Mouse (Mus musculus) embryonic facial prominence, embryonic 11.5 days (tissue): Measurements from ENCODE around the gene Macrod2. TPM values are rescaled to one million over a fixed set of nuclear protein-coding genes. Genes with fewer than 3 reads are reported as not detected.

Experiments used
- ATAC-seq: fragments of 200-750 bp; cut with Nextera tagmentation; replicated peaks from 2 replicates; pipeline ENCODE4 v1.8.0; 2017; ENCODE audit warnings: low read depth; ENCODE audit not compliant: insufficient number of reproducible peaks, low FRiP score, low TSS enrichment
- DNase-seq: peaks from one replicate; pipeline ENCODE4 v3.0.0-alpha.2; 2015; ENCODE audit warnings: low spot score
- H3K27ac ChIP-seq: fragments of 300-500 bp; sonication (generic); replicated peaks from 2 replicates; pipeline ENCODE4 v1.5.1; 2014; ENCODE audit warnings: mild to moderate bottlenecking, low read depth, low read length, control low read depth
- H3K27me3 ChIP-seq: fragments of 300-500 bp; sonication (generic); 2 replicates; pipeline ENCODE4 v1.6.1; 2014; ENCODE audit warnings: mild to moderate bottlenecking, low read length, moderate library complexity, mixed read lengths; ENCODE audit not compliant: control insufficient read depth, insufficient read depth
- H3K36me3 ChIP-seq: fragments of 300-500 bp; sonication (generic); replicated peaks from 2 replicates; pipeline ENCODE4 v1.6.1; 2014; ENCODE audit warnings: low read depth, mild to moderate bottlenecking, low read length, moderate library complexity, mixed read lengths; ENCODE audit not compliant: control insufficient read depth, insufficient read depth
- H3K4me1 ChIP-seq: fragments of 300-500 bp; sonication (generic); 2 replicates; pipeline ENCODE4 v1.6.1; 2014; ENCODE audit warnings: low read length, mixed read lengths; ENCODE audit not compliant: control insufficient read depth, insufficient read depth
- H3K4me2 ChIP-seq: fragments of 300-500 bp; sonication (generic); 2 replicates; pipeline ENCODE4 v1.6.1; 2014; ENCODE audit warnings: low read depth, mild to moderate bottlenecking, control low read depth, low read length, moderate library complexity
- H3K4me3 ChIP-seq: fragments of 300-500 bp; sonication (generic); 2 replicates; pipeline ENCODE4 v1.5.1; 2014; ENCODE audit warnings: low read depth, low read length, control low read depth
- H3K9ac ChIP-seq: fragments of 300-500 bp; sonication (generic); replicated peaks from 2 replicates; pipeline ENCODE4 v1.6.1; 2014; ENCODE audit warnings: mild to moderate bottlenecking, control low read depth, low read length
- H3K9me3 ChIP-seq: fragments of 300-500 bp; sonication (generic); replicated peaks from 2 replicates; pipeline ENCODE4 v1.6.1; 2016; ENCODE audit warnings: mild to moderate bottlenecking, low read length, inconsistent platforms, mixed read lengths; ENCODE audit not compliant: control insufficient read depth
- WGBS: fragments of 180-500 bp; shearing (Covaris S2); extraction: QIAGEN DNeasy Blood & Tissue Kit; methylation state at CpG from one replicate; pipeline ENCODE4 v1.1.7; 2014; 5-methylcytosine and 5-hydroxymethylcytosine counted together
- polyA plus RNA-seq: library from polyadenylated mRNA; unstranded; fragments of >200 nt; fragmentation: Nextera tagmentation; extraction: Ambion mirVana; gene quantifications from 2 replicates; pipeline ENCODE4 v1.2.1, GENCODE M21; 2014

The Macrod2 gene
- polyA plus RNA-seq, 1 experiment from 2014 or later = 33.8 TPM

DNA sequence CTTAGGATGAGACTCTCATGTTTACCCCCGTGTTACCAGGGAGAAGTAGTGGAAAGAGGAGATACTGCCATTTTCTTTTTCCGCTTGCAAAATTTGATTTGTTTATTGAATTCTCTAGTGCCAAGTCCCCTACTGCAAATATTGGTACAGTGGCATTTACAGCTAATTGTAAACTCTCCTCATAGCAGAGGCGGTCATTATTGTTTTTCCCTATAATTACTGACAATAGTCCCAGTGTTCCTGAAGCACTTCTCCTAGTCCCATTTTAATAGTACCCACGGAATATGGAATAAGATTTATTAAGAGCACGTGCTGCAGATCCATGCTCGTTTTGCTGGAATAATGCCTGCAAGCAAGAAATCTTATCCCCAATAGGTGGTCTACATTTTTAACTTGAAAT lies 1518.8 kb downstream of the Macrod2 start:
- DNase-seq = no peak
- no peaks in the 10 kb centered on the region for H3K27me3 ChIP-seq
- no peaks in the 10 kb centered on the region for H3K4me1 ChIP-seq
- ATAC-seq = no peak
- H3K9me3 ChIP-seq = no peaks in the 10 kb centered on the region
- no peaks in the 10 kb centered on the region for H3K36me3 ChIP-seq
- no peak overlapping the region for H3K9ac ChIP-seq
- WGBS = 73% methylated on average over 6 of the region's 6 CpGs
- H3K27ac ChIP-seq = no peak overlapping the region
- no peak overlapping the region for H3K4me3 ChIP-seq
- H3K4me2 ChIP-seq = no peak overlapping the region

DNA sequence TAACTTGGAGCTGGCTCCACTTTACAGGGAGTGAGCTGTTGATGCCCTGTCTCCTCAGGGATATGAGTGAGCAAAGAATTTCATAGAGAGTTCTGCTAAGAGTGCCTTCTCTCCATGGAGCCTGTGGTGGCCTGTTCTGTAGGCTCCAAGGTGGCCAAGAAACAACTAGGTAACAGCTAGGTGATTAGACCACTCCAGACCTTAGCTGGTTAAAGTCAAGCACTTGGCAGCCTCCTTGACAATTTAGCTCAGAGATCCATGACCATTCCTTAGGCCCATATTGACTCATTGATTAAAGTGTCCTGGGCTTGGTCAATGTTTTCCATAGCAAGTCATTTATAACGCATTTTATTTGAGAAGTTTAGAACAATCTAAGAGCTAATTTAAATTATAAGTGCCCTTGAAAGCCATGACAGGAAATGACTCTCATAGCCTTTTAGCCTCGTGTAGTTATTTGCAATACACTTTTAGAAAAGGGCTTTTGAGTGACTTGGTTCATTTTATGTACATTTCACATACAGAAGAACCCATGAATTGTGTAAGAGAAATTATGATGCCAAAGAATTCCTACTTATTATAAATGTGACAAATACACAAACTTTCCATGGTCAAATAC lies 1525.4 kb downstream of the Macrod2 start:
- ATAC-seq (no peak), DNase-seq (no peak)
- Histone ChIP-seq H3K27ac (no peak overlapping the region), H3K4me3 (no peak overlapping the region), H3K4me1 (no peaks in the 10 kb centered on the region), H3K36me3 (no peaks in the 10 kb centered on the region), H3K4me2 (no peak overlapping the region), H3K9ac (no peak overlapping the region), H3K9me3 (no peaks in the 10 kb centered on the region), H3K27me3 (no peaks in the 10 kb centered on the region)
- WGBS = 83% methylated on average over 2 of the region's 2 CpGs

DNA sequence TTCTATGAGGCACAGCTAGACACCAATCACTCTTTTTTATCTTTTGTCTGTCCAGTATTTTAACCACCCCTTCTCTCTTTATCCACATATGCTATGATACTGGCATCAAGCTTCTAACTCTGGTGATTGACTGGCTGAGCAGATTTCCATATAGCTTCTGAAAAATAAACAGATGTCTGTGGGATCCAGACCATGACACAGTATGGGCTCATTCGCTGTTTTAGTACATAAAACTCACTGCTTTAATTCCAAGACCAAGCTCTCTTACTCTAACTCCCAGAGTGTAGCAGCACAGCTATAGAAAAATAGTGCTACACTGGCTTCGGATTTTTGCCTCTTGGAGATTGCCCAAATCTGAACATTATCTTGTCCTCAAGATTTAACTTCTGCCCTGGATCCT lies 1540.0 kb downstream of the Macrod2 start:
- Histone ChIP-seq H3K9ac (no peak overlapping the region), H3K27me3 (no peaks in the 10 kb centered on the region), H3K9me3 (no peaks in the 10 kb centered on the region), H3K27ac (no peak overlapping the region), H3K4me2 (no peak overlapping the region), H3K4me3 (no peak overlapping the region), H3K4me1 (no peaks in the 10 kb centered on the region), H3K36me3 (no peaks in the 10 kb centered on the region)
- DNase-seq = no peak
- 81% methylated on average over 2 of the region's 2 CpGs for WGBS
- no peak for ATAC-seq

DNA sequence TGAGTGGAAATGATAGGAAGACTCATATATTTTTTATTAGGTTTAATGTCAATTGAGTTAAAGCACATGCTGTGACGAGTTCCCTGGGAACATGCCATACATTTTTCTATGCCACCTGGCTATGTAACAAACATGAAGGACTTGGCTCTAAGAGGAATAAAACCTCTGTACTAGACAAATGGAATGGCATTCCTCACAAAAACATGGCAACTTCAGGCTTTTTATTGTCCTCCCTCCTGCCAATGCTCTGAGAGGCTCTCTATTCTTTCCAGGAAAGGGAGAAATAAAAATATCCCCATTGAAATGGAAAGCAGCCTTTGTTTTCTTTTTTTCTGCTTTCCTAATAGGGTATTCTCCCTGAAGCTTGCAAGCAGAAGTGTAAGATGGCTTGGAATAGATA lies 1559.7 kb downstream of the Macrod2 start:
- Histone ChIP-seq H3K4me1 (no peaks in the 10 kb centered on the region), H3K27ac (no peak overlapping the region), H3K27me3 (no peaks in the 10 kb centered on the region), H3K36me3 (no peaks in the 10 kb centered on the region), H3K4me2 (no peak overlapping the region), H3K4me3 (no peak overlapping the region), H3K9ac (no peak overlapping the region), H3K9me3 (no peaks in the 10 kb centered on the region)
- DNase-seq (no peak), ATAC-seq (no peak)
- WGBS = 41% methylated on average over 1 of the region's 1 CpGs

DNA sequence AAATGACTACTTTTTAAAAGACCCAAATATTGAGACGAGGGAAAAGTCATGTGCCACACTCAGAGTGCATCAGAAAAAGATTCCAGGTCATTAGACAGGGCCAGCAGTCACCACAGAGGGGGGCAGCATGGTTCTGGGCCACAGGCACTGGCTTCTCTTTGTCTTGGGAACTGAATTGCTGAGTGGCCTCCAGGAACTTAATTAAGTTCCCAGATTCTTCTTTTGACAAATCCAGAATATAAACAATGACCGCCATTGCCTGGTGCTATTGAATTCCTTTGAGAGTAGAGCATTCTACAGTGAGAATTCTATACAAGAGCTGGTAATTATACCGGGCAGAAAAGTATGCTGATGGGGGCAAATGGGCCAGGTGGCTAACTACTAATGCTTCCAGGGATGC lies 1560.1 kb downstream of the Macrod2 start:
- Histone ChIP-seq H3K4me2 (no peak overlapping the region), H3K4me3 (no peak overlapping the region), H3K4me1 (no peaks in the 10 kb centered on the region), H3K36me3 (no peaks in the 10 kb centered on the region), H3K9ac (no peak overlapping the region), H3K27me3 (no peaks in the 10 kb centered on the region), H3K27ac (no peak overlapping the region), H3K9me3 (no peaks in the 10 kb centered on the region)
- ATAC-seq (peak; percentile 83), DNase-seq (peak; percentile 26)
- 18% methylated on average over 3 of the region's 3 CpGs for WGBS

DNA sequence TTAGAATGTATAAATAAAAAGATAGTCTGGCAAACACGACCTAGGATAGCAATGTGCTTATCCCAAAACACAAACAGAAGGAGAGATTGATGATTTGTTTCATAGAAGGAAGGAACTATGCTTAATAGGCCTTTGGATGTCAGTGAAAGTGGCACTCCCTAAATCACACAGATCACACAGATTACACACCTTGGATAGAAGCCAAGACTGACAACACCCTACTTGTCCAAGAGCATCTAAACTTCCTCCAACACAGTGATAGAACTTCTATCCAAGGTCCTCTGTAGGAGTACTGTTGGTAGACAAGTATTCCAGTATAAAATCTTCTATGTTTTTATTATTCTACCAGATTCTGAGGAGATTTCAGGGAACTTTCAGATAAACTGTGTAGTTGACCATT lies 1567.8 kb downstream of the Macrod2 start:
- no peaks in the 10 kb centered on the region for H3K9me3 ChIP-seq
- WGBS = 86% methylated on average over 1 of the region's 1 CpGs
- H3K36me3 ChIP-seq = no peaks in the 10 kb centered on the region

DNA sequence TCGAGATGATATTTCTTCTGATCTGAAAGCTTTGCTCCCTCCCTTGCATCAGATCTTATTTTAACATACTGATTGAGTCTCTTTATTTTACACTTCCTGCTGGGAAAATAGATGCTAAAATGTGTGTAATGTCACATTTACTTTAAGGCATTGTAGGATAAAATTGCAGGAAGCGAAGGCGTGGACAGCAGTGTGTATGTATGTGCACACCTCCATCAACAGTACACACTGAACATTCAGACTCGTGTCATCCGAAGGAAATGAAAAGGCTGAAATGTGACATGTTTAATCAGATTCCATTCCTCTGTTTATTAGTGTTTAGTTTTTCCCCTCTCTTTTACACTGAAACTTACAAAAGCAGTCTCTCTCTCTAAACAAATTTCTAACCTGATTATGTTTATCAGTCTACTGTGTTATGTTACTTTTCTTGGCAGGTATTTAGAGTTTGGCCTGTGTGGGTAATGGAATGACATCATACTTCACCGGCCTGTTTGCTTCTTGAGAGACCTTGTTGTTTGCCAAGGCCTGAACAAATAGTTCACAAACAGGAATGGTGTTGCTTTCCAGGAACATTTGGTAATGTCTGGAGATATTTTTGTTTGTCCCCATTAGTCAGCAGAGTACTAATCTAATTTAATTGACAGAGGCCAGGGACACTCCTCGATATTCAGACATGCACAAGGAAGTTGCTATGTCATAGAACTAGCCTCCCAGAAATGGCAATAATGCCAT lies 1588.7 kb downstream of the Macrod2 start:
- 79% methylated on average over 7 of the region's 7 CpGs for WGBS

More for the DNA sequence above, 1567.8 kb downstream of the Macrod2 start:
- DNase-seq (no peak), ATAC-seq (no peak)
- H3K9ac ChIP-seq = no peak overlapping the region
- H3K4me3 ChIP-seq = no peak overlapping the region
- H3K27ac ChIP-seq = no peak overlapping the region
- no peak overlapping the region for H3K4me2 ChIP-seq
- H3K27me3 ChIP-seq = no peaks in the 10 kb centered on the region
- no peaks in the 10 kb centered on the region for H3K4me1 ChIP-seq

DNA sequence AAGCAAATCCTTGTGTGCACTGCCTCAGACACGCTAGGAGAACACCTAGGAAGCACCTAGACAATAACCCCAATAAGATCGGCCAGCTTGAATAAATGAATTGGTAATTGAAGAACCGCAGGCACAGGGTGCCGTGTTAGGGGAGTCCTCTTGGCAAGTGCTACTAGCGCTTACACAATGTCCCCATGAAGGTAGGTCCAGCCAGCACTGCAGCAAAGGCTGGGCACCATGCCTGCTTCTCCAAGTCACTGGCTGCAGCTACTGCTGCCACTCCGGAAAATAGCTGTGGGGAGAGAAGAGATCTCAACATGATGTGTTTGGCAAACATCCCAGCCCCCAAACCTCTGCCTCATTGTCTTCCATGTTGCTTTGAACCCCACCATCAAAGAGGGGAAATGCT lies 1603.8 kb downstream of the Macrod2 start:
- H3K27me3 ChIP-seq = no peaks in the 10 kb centered on the region
- H3K4me1 ChIP-seq = no peaks in the 10 kb centered on the region
- ATAC-seq (no peak), DNase-seq (no peak)
- H3K36me3 ChIP-seq = no peaks in the 10 kb centered on the region
- H3K4me3 ChIP-seq = no peak overlapping the region
- no peak overlapping the region for H3K27ac ChIP-seq
- no peak overlapping the region for H3K9ac ChIP-seq
- H3K9me3 ChIP-seq = no peaks in the 10 kb centered on the region
- no peak overlapping the region for H3K4me2 ChIP-seq
- WGBS = 80% methylated on average over 6 of the region's 6 CpGs

More for the DNA sequence above, 1588.7 kb downstream of the Macrod2 start:
- Histone ChIP-seq H3K9me3 (no peaks in the 10 kb centered on the region), H3K4me2 (no peak overlapping the region), H3K4me3 (no peak overlapping the region), H3K27me3 (no peaks in the 10 kb centered on the region), H3K4me1 (no peaks in the 10 kb centered on the region), H3K9ac (no peak overlapping the region), H3K27ac (no peak overlapping the region), H3K36me3 (no peaks in the 10 kb centered on the region)
- no peak for DNase-seq
- ATAC-seq = no peak
